Mouse (Mus musculus) urinary bladder, adult 18-20 months (tissue): ENCODE data around the gene Nhsl1.
A peak's percentile ranks its signal among the peaks of the same experiment; 100 is the strongest.
"Not testable (repeated sequence)": the region's sequence is repeated elsewhere in the genome, so short reads cannot be mapped to it uniquely, and the experiment has no call there.

ENCODE experiments used
- DNase-seq, 2 experiments: peaks; one replicate each; pipeline ENCODE4 v3.0.0; 2022; ENCODE audit warnings: low spot score in 2 of 2, mixed read lengths in 2 of 2

Gene Nhsl1

DNA sequence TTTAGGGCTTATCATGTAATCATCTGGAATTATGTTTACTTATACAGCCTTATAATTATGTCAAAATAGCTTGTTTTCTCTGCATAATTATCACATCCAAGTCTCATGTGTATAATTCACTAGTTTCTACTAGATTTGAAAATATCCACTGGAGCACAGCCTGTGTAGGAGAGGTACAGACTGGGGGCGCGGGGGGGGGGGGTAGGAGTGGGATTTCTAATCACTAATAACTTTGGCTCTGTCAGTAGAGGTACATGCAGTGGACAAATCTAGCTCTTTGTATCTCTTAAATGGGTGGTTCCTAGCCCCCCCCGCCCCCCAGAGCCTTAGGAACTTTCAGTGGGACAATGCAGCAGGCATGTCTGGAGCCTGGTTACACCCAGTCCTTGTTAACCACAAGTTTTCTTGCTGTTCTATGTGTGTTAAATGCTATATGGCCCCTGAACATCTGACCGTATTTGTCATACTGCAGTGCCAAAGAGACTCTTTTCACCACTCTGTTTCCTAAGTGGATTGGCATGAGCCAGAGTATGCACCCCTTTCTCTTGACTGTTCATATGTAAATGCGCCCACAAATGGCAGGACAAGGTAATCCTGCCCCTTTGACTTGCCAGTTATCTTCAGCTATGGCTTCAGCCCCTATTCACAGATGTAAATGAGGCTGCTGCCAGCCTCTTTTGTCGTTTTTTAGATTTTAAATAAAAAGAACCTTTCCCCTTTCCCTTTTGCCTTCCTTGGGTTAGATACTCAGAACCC, 127.0 kb downstream of the Nhsl1 start:
- no peak for DNase-seq

DNA sequence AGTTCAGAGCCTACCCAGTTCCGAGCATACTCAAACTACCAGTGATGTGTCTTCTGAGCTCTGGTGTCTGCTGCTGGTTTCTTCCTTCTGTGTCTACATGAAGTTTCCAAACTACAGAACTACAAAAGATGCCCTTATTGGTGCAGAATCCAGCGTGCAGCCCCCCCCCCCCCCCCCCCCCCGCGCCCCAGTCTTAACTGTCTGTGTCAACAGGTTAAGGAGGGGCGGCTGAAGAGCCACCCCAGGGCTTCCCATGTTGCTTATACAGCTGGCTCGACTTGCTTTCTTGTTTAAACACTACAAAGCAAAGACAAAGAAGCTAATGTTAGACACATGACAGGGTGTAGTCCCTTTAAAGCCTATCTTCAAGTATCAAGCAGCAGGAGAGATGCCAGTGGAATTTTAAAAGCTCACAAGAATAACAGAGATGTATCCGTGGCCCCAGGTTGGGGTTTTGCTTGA, 127.6 kb downstream of the Nhsl1 start:
- DNase-seq = no peak

DNA sequence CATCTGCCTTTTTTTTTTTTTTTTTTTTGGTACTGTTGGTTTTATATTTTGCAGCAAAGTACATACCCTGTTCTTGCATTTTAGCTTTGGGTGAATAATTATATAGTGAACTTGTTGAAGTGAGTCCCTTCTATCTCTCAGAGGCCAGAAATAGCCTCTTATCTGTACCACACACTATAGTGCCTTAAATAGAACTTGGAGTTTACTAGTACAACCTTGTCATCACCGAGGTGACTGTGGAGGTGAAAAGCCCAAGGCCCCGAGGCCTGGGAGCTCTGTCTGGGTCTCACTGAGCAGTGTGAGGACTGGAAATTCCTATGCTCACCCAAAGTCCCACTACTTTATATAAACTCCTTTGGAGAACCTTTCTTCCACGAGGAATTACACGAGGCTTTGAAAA, 128.5 kb downstream of the Nhsl1 start:
- DNase-seq = no peak

GRCm38 (mm10) chr10:18448896-18449295, 130.1 kb downstream of the Nhsl1 start:
- DNase-seq = not testable (repeated sequence)

- DNase-seq = peak; percentile 66 to 69
Measured at GRCm38 (mm10) chr10:18453380-18453779, 134.6 kb downstream of the Nhsl1 start.

DNA sequence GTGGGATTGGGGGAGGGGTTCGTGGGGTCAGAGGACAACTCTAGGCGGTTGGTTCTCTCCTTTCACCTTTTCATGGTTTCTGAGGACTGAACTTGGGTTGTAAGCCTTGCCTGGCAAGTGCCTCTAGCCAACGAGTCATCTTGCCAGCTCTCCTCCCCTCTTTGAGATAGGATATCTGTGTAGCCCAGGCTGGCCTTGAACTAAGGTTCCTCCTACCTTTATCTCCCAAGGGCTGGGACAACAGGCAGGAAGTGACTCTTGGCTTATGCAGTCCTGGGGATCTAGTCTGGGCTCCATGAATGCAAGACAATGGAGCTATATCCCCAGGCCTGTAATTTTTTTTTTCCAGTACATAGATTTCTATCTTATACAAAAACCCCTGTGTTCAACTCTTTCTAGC, 135.4 kb downstream of the Nhsl1 start:
- DNase-seq = no peak

DNA sequence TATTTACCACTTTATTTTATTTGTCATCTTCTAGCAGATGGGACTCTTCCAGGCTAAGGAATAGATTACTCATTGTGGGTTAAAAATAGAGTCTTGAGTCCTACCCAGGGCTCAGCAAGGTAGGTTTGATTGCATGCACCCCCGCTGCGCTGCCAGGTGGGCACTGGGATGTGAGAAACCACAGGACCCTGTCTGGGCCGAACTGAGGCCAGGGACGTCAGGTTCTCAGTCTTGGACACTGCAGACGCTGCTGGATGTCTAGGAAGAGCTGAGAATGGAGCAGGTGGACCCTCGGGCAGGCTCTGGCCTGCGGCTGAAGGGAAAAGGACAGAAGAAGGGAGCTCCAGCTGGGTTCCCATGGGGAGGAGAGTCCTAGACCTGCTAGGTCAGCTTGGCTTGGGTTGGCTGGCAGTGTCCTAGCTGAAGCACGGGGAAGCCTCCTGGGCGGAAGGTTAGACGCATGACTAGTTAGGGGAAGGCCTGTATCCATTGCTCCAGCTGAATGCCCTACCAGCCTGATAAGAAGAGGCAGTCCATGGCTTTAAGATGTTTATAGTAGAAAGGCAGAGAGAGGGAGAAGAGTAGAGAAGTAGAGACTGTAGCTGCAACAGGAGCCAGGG, 136.6 kb downstream of the Nhsl1 start:
- DNase-seq = no peak

DNA sequence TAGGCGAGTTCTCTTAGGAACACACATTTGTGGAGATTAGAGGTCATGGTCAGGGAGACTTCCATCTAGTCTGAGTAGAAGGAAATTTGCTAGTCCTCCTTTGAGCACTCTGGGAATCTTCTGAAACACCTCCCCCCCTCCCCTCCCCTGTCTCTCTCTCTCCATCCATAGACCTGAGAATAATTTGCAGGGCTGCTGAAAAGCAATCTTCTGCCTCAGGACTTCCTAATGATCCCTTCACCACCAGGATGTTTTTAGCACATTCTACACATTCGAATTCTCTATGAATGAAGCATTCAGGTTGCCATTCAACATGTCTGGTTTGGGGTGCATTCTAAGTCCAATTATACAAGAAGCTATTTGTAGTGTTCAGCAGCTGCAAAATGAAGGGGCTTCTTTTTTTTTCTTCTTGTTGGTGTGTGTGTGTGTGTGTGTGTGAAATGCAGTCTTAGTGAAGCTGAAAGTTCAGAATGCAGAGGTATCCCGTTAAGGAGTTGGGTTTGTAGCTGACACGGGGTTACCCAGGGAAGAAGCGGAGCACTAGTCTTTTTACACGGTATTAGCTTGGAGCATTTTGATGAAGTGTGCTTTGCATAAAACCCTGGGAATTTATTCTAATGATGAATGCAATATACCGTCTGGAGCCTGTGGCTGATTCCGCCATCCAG, 139.2 kb downstream of the Nhsl1 start:
- DNase-seq = no peak

DNA sequence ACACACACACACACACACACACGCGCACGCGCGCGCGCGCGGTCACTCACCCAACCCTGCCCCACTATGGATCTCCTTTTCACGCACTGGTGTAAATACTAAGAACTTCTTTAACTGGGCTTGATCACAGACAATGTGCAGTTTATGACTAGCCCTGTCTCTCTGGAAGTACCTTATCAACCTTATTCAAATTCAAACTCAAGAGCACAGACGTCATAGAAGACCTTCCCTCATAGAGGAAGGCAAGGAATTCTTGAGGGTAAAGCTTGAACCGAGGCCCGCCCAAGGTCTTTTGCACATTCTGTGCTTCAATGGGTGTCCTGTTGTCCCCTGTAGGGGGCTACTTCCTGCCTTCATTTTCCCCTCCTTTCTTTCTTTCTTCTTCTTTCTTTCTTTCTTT, 142.6 kb downstream of the Nhsl1 start:
- no peak for DNase-seq

GRCm38 (mm10) chr10:18463071-18463841, 144.5 kb downstream of the Nhsl1 start:
- peak in 1 of 2 experiments; percentile 39 for DNase-seq

- DNase-seq = no peak
Measured at GRCm38 (mm10) chr10:18468396-18468795, 149.6 kb downstream of the Nhsl1 start.

GRCm38 (mm10) chr10:18469279-18470135, 150.7 kb downstream of the Nhsl1 start:
- DNase-seq = no peak

- no peak for DNase-seq
Measured at GRCm38 (mm10) chr10:18470351-18471060, 151.7 kb downstream of the Nhsl1 start.

GRCm38 (mm10) chr10:18471648-18472047, 152.9 kb downstream of the Nhsl1 start:
- DNase-seq = no peak

- DNase-seq = no peak
Measured at GRCm38 (mm10) chr10:18475126-18475525, 156.3 kb downstream of the Nhsl1 start.

DNA sequence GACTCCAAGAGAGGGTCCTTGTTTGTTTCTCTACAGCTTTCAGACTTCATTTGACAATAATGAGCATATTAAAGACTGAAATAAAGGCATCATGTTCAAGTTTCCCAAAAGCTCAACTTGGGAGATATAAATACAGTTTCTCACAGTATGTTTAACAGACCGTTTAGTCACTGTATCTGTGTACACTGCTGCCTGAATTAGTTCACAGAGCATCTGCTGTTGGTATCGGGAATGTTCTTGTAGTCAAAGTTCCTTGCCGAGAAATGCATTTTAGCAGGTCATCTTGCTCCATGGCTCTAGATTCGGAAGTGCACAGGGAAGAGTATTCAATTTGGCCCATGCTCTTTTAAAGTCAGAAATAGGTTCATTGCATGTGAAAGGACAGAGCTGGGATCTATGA, 159.5 kb downstream of the Nhsl1 start:
- DNase-seq = no peak

- DNase-seq = no peak
Measured at GRCm38 (mm10) chr10:18479285-18479684, 160.5 kb downstream of the Nhsl1 start.

GRCm38 (mm10) chr10:18480836-18481235, 162.1 kb downstream of the Nhsl1 start:
- DNase-seq = peak in 1 of 2 experiments; percentile 35

DNA sequence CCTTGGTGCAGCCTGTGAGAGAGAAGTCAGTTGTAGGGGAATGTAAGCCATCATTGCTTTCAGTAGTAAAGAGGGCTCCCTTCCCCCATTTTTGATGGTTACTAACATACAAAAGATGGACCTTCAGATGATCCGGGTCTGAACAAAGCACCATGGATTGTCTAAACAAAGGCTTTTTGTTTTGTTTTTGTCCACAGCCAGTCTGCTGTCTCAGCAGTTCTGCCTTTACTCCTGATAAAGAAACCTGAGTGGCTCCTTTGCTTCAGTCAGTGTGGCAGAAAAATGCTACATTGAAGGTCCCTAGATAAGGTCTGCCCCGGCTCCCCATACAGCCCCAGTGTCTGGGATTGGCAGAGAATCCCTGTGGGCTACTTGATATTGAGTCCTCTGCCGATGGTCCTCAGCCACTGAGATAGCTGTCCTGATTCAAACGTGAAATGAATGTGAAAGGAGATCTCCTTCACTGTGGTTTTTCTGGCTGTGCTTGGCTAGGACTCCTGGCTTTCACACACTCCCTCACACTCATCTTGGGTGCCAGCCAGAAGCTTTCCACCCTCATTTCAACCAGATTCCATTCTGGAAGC, 163.9 kb downstream of the Nhsl1 start:
- DNase-seq = peak; percentile 12 to 18

- DNase-seq = no peak
Measured at GRCm38 (mm10) chr10:18483658-18484057, 164.9 kb downstream of the Nhsl1 start.
